Mouse (Mus musculus) hindbrain, embryonic 14.5 days (tissue): ENCODE results near the gene Desi1. TPM values are rescaled to one million over a fixed set of nuclear protein-coding genes. Genes with fewer than 3 reads are reported as not detected.

Source experiments
- ATAC-seq: fragments of 200-750 bp; cut with Nextera tagmentation; 2 replicates; pipeline ENCODE4 v1.8.0; 2017; ENCODE audit warnings: moderate number of reproducible peaks, mild to moderate bottlenecking, moderate TSS enrichment, moderate library complexity; ENCODE audit not compliant: low FRiP score
- DNase-seq: peaks from one replicate; pipeline ENCODE4 v3.0.0-alpha.2; 2015; ENCODE audit warnings: low spot score
- H3K27ac ChIP-seq: fragments of 300-500 bp; sonication (generic); 2 replicates; pipeline ENCODE4 v1.5.1; 2014; ENCODE audit warnings: mild to moderate bottlenecking, moderate library complexity
- H3K27me3 ChIP-seq: fragments of 300-500 bp; sonication (generic); 2 replicates; pipeline ENCODE4 v1.6.1; 2014; ENCODE audit warnings: mild to moderate bottlenecking, low read length, mixed read lengths; ENCODE audit not compliant: control insufficient read depth, insufficient read depth
- H3K36me3 ChIP-seq: fragments of 300-500 bp; sonication (generic); replicated peaks from 2 replicates; pipeline ENCODE4 v1.6.1; 2014; ENCODE audit not compliant: control insufficient read depth, insufficient read depth
- H3K4me1 ChIP-seq: fragments of 300-500 bp; sonication (generic); replicated peaks from 2 replicates; pipeline ENCODE4 v1.6.1; 2014; ENCODE audit warnings: antibody characterized with exemption, low read length, mixed read lengths; ENCODE audit not compliant: control insufficient read depth, insufficient read depth
- H3K4me2 ChIP-seq: fragments of 300-500 bp; sonication (generic); replicated peaks from 2 replicates; pipeline ENCODE4 v1.6.1; 2014; ENCODE audit warnings: mild to moderate bottlenecking, moderate library complexity
- H3K4me3 ChIP-seq: fragments of 300-500 bp; sonication (generic); replicated peaks from 2 replicates; pipeline ENCODE4 v1.5.1; 2014; ENCODE audit warnings: mild to moderate bottlenecking, low read length
- H3K9ac ChIP-seq: fragments of 300-500 bp; sonication (generic); 2 replicates; pipeline ENCODE4 v1.6.1; 2014
- H3K9me3 ChIP-seq: fragments of 300-500 bp; sonication (generic); 2 replicates; pipeline ENCODE4 v1.6.1; 2016; ENCODE audit warnings: low read length; ENCODE audit not compliant: control insufficient read depth
- WGBS: fragments of 180-500 bp; shearing (Covaris S2); extraction: QIAGEN DNeasy Blood & Tissue Kit; methylation state at CpG from one replicate; pipeline ENCODE4 v1.1.7; 2014; 5-methylcytosine and 5-hydroxymethylcytosine counted together
- polyA plus RNA-seq: library from polyadenylated mRNA; unstranded; fragments of >200 nt; fragmentation: Nextera tagmentation; extraction: Ambion mirVana; gene quantifications from 2 replicates; pipeline ENCODE4 v1.2.1, GENCODE M21; 2014

Gene Desi1
- polyA plus RNA-seq, 1 experiment from 2014 or later, result 53.2 TPM

DNA sequence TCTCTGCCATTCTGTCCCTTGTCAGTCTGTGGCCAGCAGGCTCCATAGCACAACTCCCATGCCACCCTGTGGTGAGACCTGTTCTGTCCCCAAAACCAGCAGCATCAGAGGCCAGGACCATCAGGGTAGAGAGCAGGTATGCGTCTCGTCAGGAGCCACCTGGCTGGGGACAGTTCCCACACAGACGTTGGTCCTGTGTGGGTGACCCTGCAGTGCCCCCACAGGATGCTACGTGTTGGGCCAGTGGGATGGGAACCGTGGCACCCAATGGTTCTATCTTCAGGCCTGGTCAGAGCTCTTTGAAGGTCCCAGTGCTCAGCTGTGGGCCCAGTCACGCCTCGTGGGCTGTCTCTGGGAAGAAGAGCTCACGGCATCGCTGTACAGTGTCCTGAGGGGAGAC, 82.5 kb downstream of the Desi1 start:
- Histone ChIP-seq H3K4me1 (no peaks in the 10 kb centered on the region), H3K9me3 (no peaks in the 10 kb centered on the region), H3K9ac (no peak overlapping the region), H3K27me3 (no peaks in the 10 kb centered on the region), H3K36me3 (peaks cover 86% of the 10 kb centered on the region), H3K4me3 (no peak overlapping the region), H3K27ac (no peak overlapping the region), H3K4me2 (no peak overlapping the region)
- DNase-seq, result no peak
- WGBS, result 90% methylated on average over 9 of the region's 9 CpGs
- ATAC-seq, result no peak

GRCm38 (mm10) chr15:81950716-81951115, 82.9 kb downstream of the Desi1 start:
- H3K27ac ChIP-seq, result no peak overlapping the region
- H3K9me3 ChIP-seq, result no peaks in the 10 kb centered on the region
- H3K4me3 ChIP-seq, result no peak overlapping the region
- no peak for ATAC-seq
- no peak for DNase-seq
- WGBS, result 91% methylated on average over 5 of the region's 5 CpGs
- H3K36me3 ChIP-seq, result peaks cover 82% of the 10 kb centered on the region
- no peak overlapping the region for H3K4me2 ChIP-seq
- no peaks in the 10 kb centered on the region for H3K27me3 ChIP-seq
- no peaks in the 10 kb centered on the region for H3K4me1 ChIP-seq
- no peak overlapping the region for H3K9ac ChIP-seq

DNA sequence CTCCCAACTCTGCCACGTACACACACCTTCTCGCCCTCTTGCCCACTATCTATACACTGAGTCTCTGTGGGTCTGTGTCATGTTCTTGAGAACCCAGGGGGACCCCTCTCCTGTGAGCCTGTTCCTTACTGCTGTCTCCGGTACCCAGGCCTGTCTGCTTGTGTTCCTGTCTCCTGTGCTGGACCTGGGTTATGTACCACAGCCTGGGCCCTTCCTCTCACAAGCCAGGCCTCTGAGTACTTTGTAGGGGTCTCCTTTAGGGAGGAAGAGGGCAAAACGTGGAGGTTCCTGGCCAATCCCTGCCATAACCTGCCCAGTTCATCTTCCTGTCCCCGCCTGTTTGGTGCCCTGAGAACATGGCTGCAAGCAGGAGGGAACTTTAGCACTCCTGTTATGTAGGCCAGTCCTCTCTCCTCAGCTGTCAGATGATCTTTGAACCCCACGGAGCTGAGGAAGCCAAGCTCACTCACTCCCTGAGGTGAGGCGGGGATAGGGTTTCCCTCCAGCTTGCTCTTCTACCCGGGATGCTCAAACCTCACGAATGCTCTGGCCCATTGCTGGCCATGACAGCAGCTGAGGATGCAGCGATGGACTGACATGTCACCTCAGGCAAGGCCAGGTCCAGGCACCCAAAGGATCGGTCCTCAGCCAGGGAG, 84.1 kb downstream of the Desi1 start:
- Histone ChIP-seq H3K4me3 (no peak overlapping the region), H3K36me3 (peaks cover 72% of the 10 kb centered on the region), H3K27ac (no peak overlapping the region), H3K27me3 (no peaks in the 10 kb centered on the region), H3K4me1 (no peaks in the 10 kb centered on the region), H3K4me2 (no peak overlapping the region), H3K9me3 (no peaks in the 10 kb centered on the region), H3K9ac (no peak overlapping the region)
- WGBS, result 69% methylated on average over 11 of the region's 11 CpGs
- DNase-seq (no peak), ATAC-seq (no peak)

DNA sequence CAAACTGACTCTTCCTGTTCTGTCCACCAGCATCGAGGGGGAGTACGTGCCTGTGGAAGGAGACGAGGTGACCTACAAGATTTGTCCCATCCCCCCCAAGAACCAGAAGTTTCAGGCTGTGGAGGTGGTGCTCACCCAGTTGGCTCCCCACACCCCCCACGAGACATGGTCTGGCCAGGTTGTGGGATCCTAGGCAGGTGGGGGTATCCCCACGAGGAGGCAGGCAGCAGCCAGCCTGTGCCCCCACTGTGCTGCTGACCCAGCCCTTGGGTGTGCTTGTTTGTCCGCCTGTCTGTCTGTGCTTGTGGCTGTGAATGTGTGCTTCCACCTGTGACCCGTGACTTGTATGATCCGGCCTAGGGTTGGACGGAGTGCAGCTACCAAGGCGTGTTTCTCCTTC, 84.6 kb downstream of the Desi1 start:
- H3K9ac ChIP-seq, result no peak overlapping the region
- H3K4me3 ChIP-seq, result no peak overlapping the region
- no peaks in the 10 kb centered on the region for H3K4me1 ChIP-seq
- ATAC-seq, result no peak
- peaks cover 67% of the 10 kb centered on the region for H3K36me3 ChIP-seq
- no peak overlapping the region for H3K27ac ChIP-seq
- H3K9me3 ChIP-seq, result no peaks in the 10 kb centered on the region
- H3K27me3 ChIP-seq, result no peaks in the 10 kb centered on the region
- WGBS, result 86% methylated on average over 10 of the region's 10 CpGs
- H3K4me2 ChIP-seq, result no peak overlapping the region
- DNase-seq, result no peak

DNA sequence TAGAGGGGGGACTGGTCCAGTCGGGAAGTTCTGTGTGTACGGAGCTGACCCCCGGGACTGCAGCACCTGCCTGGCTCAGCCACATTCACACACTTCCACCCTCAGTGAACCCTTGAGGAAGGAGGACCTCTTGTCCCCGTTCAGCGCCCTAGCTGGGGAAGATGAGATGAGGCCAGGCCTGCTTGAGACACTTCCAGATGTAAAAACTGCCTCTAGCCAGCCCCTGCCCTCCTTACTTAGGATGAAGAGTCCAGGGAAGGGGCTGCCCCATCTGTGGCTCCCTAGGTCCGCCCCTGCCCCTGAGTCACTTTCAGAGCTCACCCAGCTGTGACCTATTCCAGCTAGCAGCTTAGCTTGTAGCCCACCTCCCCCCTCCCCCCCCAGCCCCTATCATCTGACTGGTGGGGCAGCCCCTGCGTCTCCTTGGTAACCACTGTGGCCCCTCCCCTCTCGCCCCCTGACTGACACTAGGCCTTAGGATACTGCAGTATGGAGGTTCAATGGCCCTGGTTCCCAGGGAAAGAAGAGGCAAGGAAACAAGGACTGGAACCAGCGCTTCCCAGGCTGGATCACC, 90.4 kb downstream of the Desi1 start:
- H3K9ac ChIP-seq, result 0 out of 2 replicates have a peak overlapping the region, but pooled peaks have one; percentile 16
- H3K4me1 ChIP-seq, result peaks cover 18% of the 10 kb centered on the region
- no peak overlapping the region for H3K4me3 ChIP-seq
- H3K4me2 ChIP-seq, result no peak overlapping the region
- peak; percentile 38; the same call in 1 of the 2 replicates for ATAC-seq
- 11% methylated on average over 9 of the region's 9 CpGs for WGBS
- DNase-seq, result no peak
- no peaks in the 10 kb centered on the region for H3K9me3 ChIP-seq
- peaks cover 29% of the 10 kb centered on the region for H3K36me3 ChIP-seq
- H3K27me3 ChIP-seq, result no peaks in the 10 kb centered on the region
- no peak overlapping the region for H3K27ac ChIP-seq

Other genes with a start within 250 kb of the Desi1 start
- gene Tef, start 231.4 kb downstream of the Desi1 start, polyA plus RNA-seq, result 16.8 and 18.7 TPM in 2 replicates
- 13.4 and 14.9 TPM in 2 replicates for gene Tob2, start 175.1 kb downstream of the Desi1 start, polyA plus RNA-seq
- 117 and 130 TPM in 2 replicates for gene Phf5a, start 162.0 kb downstream of the Desi1 start, polyA plus RNA-seq
- 252 and 281 TPM in 2 replicates for gene Aco2, start 161.6 kb downstream of the Desi1 start, polyA plus RNA-seq
- gene Polr3h, start 107.6 kb downstream of the Desi1 start, polyA plus RNA-seq, result 85.5 and 100.0 TPM in 2 replicates
- 183 and 199 TPM in 2 replicates for gene Csdc2, start 97.1 kb downstream of the Desi1 start, polyA plus RNA-seq
- gene Pmm1, start 72.9 kb downstream of the Desi1 start, polyA plus RNA-seq, result 89.0 and 103 TPM in 2 replicates
- gene 1700029P11Rik, start 53.3 kb downstream of the Desi1 start, polyA plus RNA-seq, result not detected in 2 replicates
- 36.7 and 38.7 TPM in 2 replicates for gene Xrcc6, start 46.0 kb downstream of the Desi1 start, polyA plus RNA-seq
- gene Snu13, start 13.7 kb upstream of the Desi1 start, polyA plus RNA-seq, result 235 and 252 TPM in 2 replicates
- gene 4930407I10Rik, start 25.3 kb upstream of the Desi1 start, polyA plus RNA-seq, result not detected in 2 replicates
- gene Mei1, start 36.1 kb upstream of the Desi1 start, polyA plus RNA-seq, result 0.08 and 0.09 TPM in 2 replicates
- gene Ccdc134, start 94.1 kb upstream of the Desi1 start, polyA plus RNA-seq, result 12.9 and 13.8 TPM in 2 replicates
- gene Srebf2, start 113.3 kb upstream of the Desi1 start, polyA plus RNA-seq, result 153 and 154 TPM in 2 replicates
- 3.4 and 6.3 TPM in 2 replicates for gene Shisa8, start 179.0 kb upstream of the Desi1 start, polyA plus RNA-seq
- 0.51 and 0.68 TPM in 2 replicates for gene Tnfrsf13c, start 190.5 kb upstream of the Desi1 start, polyA plus RNA-seq
- gene Cenpm, start 210.9 kb upstream of the Desi1 start, polyA plus RNA-seq, result 17.0 and 18.0 TPM in 2 replicates
- 10.2 and 13.2 TPM in 2 replicates for gene 1500009C09Rik, start 218.5 kb upstream of the Desi1 start, polyA plus RNA-seq
- 375 and 410 TPM in 2 replicates for gene Sept3, start 241.0 kb upstream of the Desi1 start, polyA plus RNA-seq